Mouse (Mus musculus) testis, adult 2 months (tissue): Measurements from ENCODE around the gene Sirt6. TPM values are rescaled to one million over a fixed set of nuclear protein-coding genes. Genes with fewer than 3 reads are reported as not detected.

ENCODE experiments used
- H3K27ac ChIP-seq: fragments of 200-500 bp; 2 replicates; pipeline ENCODE4 v1.5.1; 2012; ENCODE audit warnings: low read depth, low read length; ENCODE audit not compliant: control insufficient read depth, insufficient read depth
- H3K27me3 ChIP-seq: fragments of 200-500 bp; 2 replicates; pipeline ENCODE4 v1.6.1; 2012; ENCODE audit warnings: mild to moderate bottlenecking, low read length, moderate library complexity; ENCODE audit not compliant: control insufficient read depth, insufficient read depth
- H3K36me3 ChIP-seq: fragments of 200-500 bp; 2 replicates; pipeline ENCODE4 v1.6.1; 2012; ENCODE audit warnings: mild to moderate bottlenecking, low read length; ENCODE audit not compliant: control insufficient read depth, insufficient read depth
- H3K4me1 ChIP-seq: fragments of 200-500 bp; 2 replicates; pipeline ENCODE4 v1.6.1; 2012; ENCODE audit warnings: low read length; ENCODE audit not compliant: control insufficient read depth, insufficient read depth
- H3K4me3 ChIP-seq: fragments of 200-500 bp; 2 replicates; pipeline ENCODE4 v1.5.1; 2012; ENCODE audit warnings: low read depth, mild to moderate bottlenecking, low read length, moderate library complexity, mixed read lengths; ENCODE audit not compliant: control insufficient read depth
- CTCF ChIP-seq: fragments of 200-500 bp; IDR thresholded peaks from 2 replicates; pipeline ENCODE4 v1.5.1; 2012; ENCODE audit warnings: low read depth, mild to moderate bottlenecking, inconsistent platforms, low read length, moderate library complexity; ENCODE audit not compliant: control insufficient read depth, insufficient read depth, insufficient replicate concordance
- POLR2A ChIP-seq: fragments of 200-500 bp; IDR thresholded peaks from 2 replicates; pipeline ENCODE4 v1.6.1; 2012; ENCODE audit warnings: low read depth, mild to moderate bottlenecking, inconsistent platforms, low read length, moderate library complexity; ENCODE audit not compliant: control insufficient read depth
- polyA plus RNA-seq: library from polyadenylated mRNA; depleted of rRNA; stranded (reverse); fragments of >200 nt; gene quantifications from 2 replicates; pipeline ENCODE4 v1.2.3, GENCODE M21; 2012

Gene Sirt6
- polyA plus RNA-seq, 1 experiment: 6.7 TPM

GRCm38 (mm10) chr10:81620786-81621185 lies 6.8 kb downstream of the Sirt6 start:
- H3K27ac ChIP-seq: no peak overlapping the region
- TF ChIP-seq CTCF (no peak), POLR2A (no peak)
- H3K4me1 ChIP-seq: peaks cover 17% of the 10 kb centered on the region
- H3K36me3 ChIP-seq: no peaks in the 10 kb centered on the region; the same call in 1 of the 2 replicates
- no peak overlapping the region for H3K4me3 ChIP-seq
- no peaks in the 10 kb centered on the region for H3K27me3 ChIP-seq

GRCm38 (mm10) chr10:81619976-81620375 lies 7.6 kb downstream of the Sirt6 start:
- Histone ChIP-seq H3K27ac (no peak overlapping the region), H3K4me1 (peaks cover 17% of the 10 kb centered on the region), H3K4me3 (no peak overlapping the region), H3K36me3 (no peaks in the 10 kb centered on the region; the same call in 1 of the 2 replicates), H3K27me3 (no peaks in the 10 kb centered on the region)
- TF ChIP-seq CTCF (no peak), POLR2A (no peak)

GRCm38 (mm10) chr10:81615486-81615885 lies 12.1 kb downstream of the Sirt6 start:
- Histone ChIP-seq H3K4me1 (no peaks in the 10 kb centered on the region; the same call in 1 of the 2 replicates), H3K27me3 (no peaks in the 10 kb centered on the region), H3K4me3 (no peak overlapping the region), H3K27ac (no peak overlapping the region), H3K36me3 (no peaks in the 10 kb centered on the region)
- TF ChIP-seq CTCF (no peak), POLR2A (no peak)

- no peaks in the 10 kb centered on the region for H3K36me3 ChIP-seq
- no peaks in the 10 kb centered on the region for H3K27me3 ChIP-seq
- H3K27ac ChIP-seq: no peak overlapping the region
- no peak for TF ChIP-seq POLR2A
- TF ChIP-seq CTCF: no peak
- no peak overlapping the region for H3K4me3 ChIP-seq
- no peaks in the 10 kb centered on the region for H3K4me1 ChIP-seq
These were observed 14.8 kb downstream of the Sirt6 start for GRCm38 (mm10) chr10:81612779-81613178.

- TF ChIP-seq CTCF (no peak), POLR2A (no peak)
- H3K27ac ChIP-seq: no peak overlapping the region
- H3K27me3 ChIP-seq: no peaks in the 10 kb centered on the region
- H3K4me1 ChIP-seq: peaks cover 11% of the 10 kb centered on the region
- no peak overlapping the region for H3K4me3 ChIP-seq
- H3K36me3 ChIP-seq: no peaks in the 10 kb centered on the region
These were observed 19.3 kb downstream of the Sirt6 start for GRCm38 (mm10) chr10:81608308-81608707.

GRCm38 (mm10) chr10:81605974-81606751 lies 21.4 kb downstream of the Sirt6 start, which contains the start of gene BC025920:
Gene BC025920, plus strand, starts transcription at chr10:81606270.
- H3K36me3 ChIP-seq: no peaks in the 10 kb centered on the region
- peak within 1 kb of the TSS; percentile 98 for H3K27ac ChIP-seq
- H3K4me1 ChIP-seq: peaks cover 16% of the 10 kb centered on the region
- no peaks in the 10 kb centered on the region for H3K27me3 ChIP-seq
- TF ChIP-seq POLR2A: peak; percentile 58
- no peak for TF ChIP-seq CTCF
- peak within 1 kb of the TSS; percentile 98 for H3K4me3 ChIP-seq

GRCm38 (mm10) chr10:81605666-81605973 lies 22.0 kb downstream of the Sirt6 start:
- peak overlapping the region; percentile 98 for H3K27ac ChIP-seq
- no peaks in the 10 kb centered on the region for H3K36me3 ChIP-seq
- H3K27me3 ChIP-seq: no peaks in the 10 kb centered on the region
- peaks cover 21% of the 10 kb centered on the region for H3K4me1 ChIP-seq
- peak overlapping the region; percentile 98 for H3K4me3 ChIP-seq
- TF ChIP-seq POLR2A (no peak), CTCF (no peak)
